Mouse (Mus musculus): ENCODE data around the gene Bmt2. TPM values are rescaled to one million over a fixed set of nuclear protein-coding genes. Genes with fewer than 3 reads are reported as not detected.

Bmt2 gene
- polyA plus RNA-seq, 1 experiment from 2014 or later: 29.3 TPM

GRCm38 (mm10) chr6:13674600-13675305 is 3.0 kb downstream of the Bmt2 start:
- H3K4me1 ChIP-seq: peaks cover 23% of the 10 kb centered on the region
- 0 out of 2 replicates have a peak overlapping the region, but pooled peaks have one; percentile 10 for H3K4me3 ChIP-seq
- H3K27me3 ChIP-seq: no peaks in the 10 kb centered on the region
- H3K4me2 ChIP-seq (replicated peaks): peak overlapping the region; percentile 32
- H3K36me3 ChIP-seq: no peaks in the 10 kb centered on the region
- no peak for ATAC-seq (replicated peaks)
- no peak overlapping the region for H3K27ac ChIP-seq (replicated peaks)
- H3K9me3 ChIP-seq: no peaks in the 10 kb centered on the region
- no peak overlapping the region for H3K9ac ChIP-seq (replicated peaks)
- WGBS: 80% methylated on average over 5 of the region's 5 CpGs

GRCm38 (mm10) chr6:13665646-13666045 is 12.1 kb downstream of the Bmt2 start:
- peaks cover 15% of the 10 kb centered on the region for H3K36me3 ChIP-seq
- H3K4me3 ChIP-seq: no peak overlapping the region
- H3K27ac ChIP-seq (replicated peaks): no peak overlapping the region
- no peak for ATAC-seq (replicated peaks)
- 92% methylated on average over 7 of the region's 7 CpGs for WGBS
- no peaks in the 10 kb centered on the region for H3K9me3 ChIP-seq
- no peaks in the 10 kb centered on the region for H3K4me1 ChIP-seq
- H3K4me2 ChIP-seq (replicated peaks): no peak overlapping the region
- no peaks in the 10 kb centered on the region for H3K27me3 ChIP-seq
- no peak overlapping the region for H3K9ac ChIP-seq (replicated peaks)

GRCm38 (mm10) chr6:13658016-13658415 is 19.8 kb downstream of the Bmt2 start:
- Histone ChIP-seq H3K4me3 (no peak overlapping the region), H3K27ac (replicated peaks) (no peak overlapping the region), H3K27me3 (no peaks in the 10 kb centered on the region), H3K4me2 (replicated peaks) (no peak overlapping the region), H3K4me1 (no peaks in the 10 kb centered on the region), H3K9ac (replicated peaks) (no peak overlapping the region), H3K36me3 (peaks cover 20% of the 10 kb centered on the region; the same call in 1 of the 2 replicates), H3K9me3 (no peaks in the 10 kb centered on the region)
- 50% methylated on average over 2 of the region's 2 CpGs for WGBS
- ATAC-seq (replicated peaks): no peak

GRCm38 (mm10) chr6:13654081-13654480 is 23.7 kb downstream of the Bmt2 start:
- Histone ChIP-seq H3K9me3 (no peaks in the 10 kb centered on the region), H3K4me3 (no peak overlapping the region), H3K4me1 (no peaks in the 10 kb centered on the region), H3K4me2 (replicated peaks) (no peak overlapping the region), H3K27me3 (no peaks in the 10 kb centered on the region), H3K9ac (replicated peaks) (no peak overlapping the region), H3K27ac (replicated peaks) (no peak overlapping the region), H3K36me3 (peaks cover 15% of the 10 kb centered on the region; the same call in 1 of the 2 replicates)
- ATAC-seq (replicated peaks): no peak

GRCm38 (mm10) chr6:13652284-13652683 is 25.5 kb downstream of the Bmt2 start:
- 94% methylated on average over 3 of the region's 3 CpGs for WGBS
- H3K9ac ChIP-seq (replicated peaks): no peak overlapping the region
- H3K9me3 ChIP-seq: no peaks in the 10 kb centered on the region; the same call in 1 of the 2 replicates
- no peak overlapping the region for H3K4me2 ChIP-seq (replicated peaks)
- peaks cover 19% of the 10 kb centered on the region for H3K36me3 ChIP-seq
- ATAC-seq (replicated peaks): no peak
- H3K27me3 ChIP-seq: no peaks in the 10 kb centered on the region
- H3K4me3 ChIP-seq: no peak overlapping the region
- no peaks in the 10 kb centered on the region for H3K4me1 ChIP-seq
- no peak overlapping the region for H3K27ac ChIP-seq (replicated peaks)

GRCm38 (mm10) chr6:13650854-13651253 is 26.9 kb downstream of the Bmt2 start:
- no peaks in the 10 kb centered on the region for H3K4me1 ChIP-seq
- no peak overlapping the region for H3K9ac ChIP-seq (replicated peaks)
- ATAC-seq (replicated peaks): no peak
- WGBS: 98% methylated on average over 3 of the region's 3 CpGs
- peaks cover 19% of the 10 kb centered on the region for H3K36me3 ChIP-seq
- no peak overlapping the region for H3K27ac ChIP-seq (replicated peaks)
- H3K27me3 ChIP-seq: no peaks in the 10 kb centered on the region
- no peak overlapping the region for H3K4me2 ChIP-seq (replicated peaks)
- no peak overlapping the region for H3K4me3 ChIP-seq
- H3K9me3 ChIP-seq: no peaks in the 10 kb centered on the region; the same call in 1 of the 2 replicates

GRCm38 (mm10) chr6:13648305-13648704 is 29.5 kb downstream of the Bmt2 start:
- Histone ChIP-seq H3K4me3 (no peak overlapping the region), H3K27ac (replicated peaks) (no peak overlapping the region), H3K9me3 (no peaks in the 10 kb centered on the region; the same call in 1 of the 2 replicates), H3K9ac (replicated peaks) (no peak overlapping the region), H3K4me2 (replicated peaks) (no peak overlapping the region), H3K27me3 (no peaks in the 10 kb centered on the region), H3K36me3 (peaks cover 15% of the 10 kb centered on the region), H3K4me1 (no peaks in the 10 kb centered on the region)
- no peak for ATAC-seq (replicated peaks)

- no peak overlapping the region for H3K27ac ChIP-seq (replicated peaks)
- H3K36me3 ChIP-seq: peaks cover 5% of the 10 kb centered on the region
- no peaks in the 10 kb centered on the region for H3K27me3 ChIP-seq
- WGBS: 90% methylated on average over 3 of the region's 3 CpGs
- H3K9ac ChIP-seq (replicated peaks): no peak overlapping the region
- H3K9me3 ChIP-seq: no peaks in the 10 kb centered on the region
- no peaks in the 10 kb centered on the region for H3K4me1 ChIP-seq
- no peak overlapping the region for H3K4me3 ChIP-seq
- H3K4me2 ChIP-seq (replicated peaks): no peak overlapping the region
- no peak for ATAC-seq (replicated peaks)
These were observed 41.2 kb downstream of the Bmt2 start for GRCm38 (mm10) chr6:13636582-13636989.

- 89% methylated on average over 1 of the region's 1 CpGs for WGBS
- no peak overlapping the region for H3K4me2 ChIP-seq (replicated peaks)
- ATAC-seq (replicated peaks): no peak
- H3K9ac ChIP-seq (replicated peaks): no peak overlapping the region
- no peak overlapping the region for H3K27ac ChIP-seq (replicated peaks)
- H3K4me1 ChIP-seq: no peaks in the 10 kb centered on the region
- H3K36me3 ChIP-seq: peaks cover 5% of the 10 kb centered on the region; the same call in 1 of the 2 replicates
- H3K9me3 ChIP-seq: no peaks in the 10 kb centered on the region
- H3K4me3 ChIP-seq: no peak overlapping the region
- no peaks in the 10 kb centered on the region for H3K27me3 ChIP-seq
These were observed 45.2 kb downstream of the Bmt2 start for GRCm38 (mm10) chr6:13632571-13632970.

- no peak for ATAC-seq (replicated peaks)
- Histone ChIP-seq H3K4me2 (replicated peaks) (no peak overlapping the region), H3K27ac (replicated peaks) (no peak overlapping the region), H3K9ac (replicated peaks) (no peak overlapping the region), H3K36me3 (peaks cover 8% of the 10 kb centered on the region; the same call in 1 of the 2 replicates), H3K4me3 (no peak overlapping the region), H3K4me1 (no peaks in the 10 kb centered on the region), H3K27me3 (no peaks in the 10 kb centered on the region), H3K9me3 (no peaks in the 10 kb centered on the region)
- 80% methylated on average over 2 of the region's 2 CpGs for WGBS
These were observed 47.2 kb downstream of the Bmt2 start for GRCm38 (mm10) chr6:13630607-13631006.

- H3K4me3 ChIP-seq: no peak overlapping the region
- WGBS: 86% methylated on average over 2 of the region's 2 CpGs
- ATAC-seq (replicated peaks): no peak
- no peak overlapping the region for H3K9ac ChIP-seq (replicated peaks)
- H3K36me3 ChIP-seq: no peaks in the 10 kb centered on the region
- H3K4me1 ChIP-seq: no peaks in the 10 kb centered on the region
- no peak overlapping the region for H3K27ac ChIP-seq (replicated peaks)
- H3K9me3 ChIP-seq: no peaks in the 10 kb centered on the region
- no peak overlapping the region for H3K4me2 ChIP-seq (replicated peaks)
- H3K27me3 ChIP-seq: no peaks in the 10 kb centered on the region
These were observed 58.1 kb downstream of the Bmt2 start for GRCm38 (mm10) chr6:13619618-13620017.

GRCm38 (mm10) chr6:13617110-13617509 is 60.7 kb downstream of the Bmt2 start:
- no peaks in the 10 kb centered on the region for H3K27me3 ChIP-seq
- H3K9me3 ChIP-seq: no peaks in the 10 kb centered on the region
- no peak overlapping the region for H3K4me3 ChIP-seq
- H3K36me3 ChIP-seq: no peaks in the 10 kb centered on the region
- H3K4me2 ChIP-seq (replicated peaks): no peak overlapping the region
- no peak overlapping the region for H3K27ac ChIP-seq (replicated peaks)
- 83% methylated on average over 3 of the region's 3 CpGs for WGBS
- H3K4me1 ChIP-seq: no peaks in the 10 kb centered on the region
- no peak overlapping the region for H3K9ac ChIP-seq (replicated peaks)
- ATAC-seq (replicated peaks): no peak

- Histone ChIP-seq H3K36me3 (no peaks in the 10 kb centered on the region), H3K27me3 (no peaks in the 10 kb centered on the region), H3K4me1 (no peaks in the 10 kb centered on the region), H3K27ac (replicated peaks) (no peak overlapping the region), H3K4me2 (replicated peaks) (no peak overlapping the region), H3K9me3 (no peaks in the 10 kb centered on the region), H3K4me3 (no peak overlapping the region), H3K9ac (replicated peaks) (no peak overlapping the region)
- 91% methylated on average over 3 of the region's 3 CpGs for WGBS
- ATAC-seq (replicated peaks): no peak
These were observed 63.2 kb downstream of the Bmt2 start for GRCm38 (mm10) chr6:13614568-13614967.

All from forebrain, embryonic 15.5 days (tissue).